Mouse (Mus musculus) heart, postnatal 0 days (tissue): Measurements from ENCODE around the gene Nrxn3. TPM values are rescaled to one million over a fixed set of nuclear protein-coding genes. Genes with fewer than 3 reads are reported as not detected.

ENCODE experiments used
- ATAC-seq: fragments of 200-750 bp; cut with Nextera tagmentation; 2 replicates; pipeline ENCODE4 v1.8.0; 2017; ENCODE audit warnings: low read depth, moderate number of reproducible peaks, moderate library complexity; ENCODE audit not compliant: insufficient read depth
- DNase-seq: peaks from one replicate; pipeline ENCODE4 v3.0.0-alpha.2; 2016; ENCODE audit warnings: low spot score
- H3K27ac ChIP-seq: fragments of 300-500 bp; sonication (generic); 2 replicates; pipeline ENCODE4 v1.5.1; 2014; ENCODE audit warnings: low read depth, mild to moderate bottlenecking
- H3K27me3 ChIP-seq: fragments of 300-500 bp; sonication (generic); 2 replicates; pipeline ENCODE4 v1.6.1; 2014; ENCODE audit warnings: low read length, mixed read lengths; ENCODE audit not compliant: control insufficient read depth, insufficient read depth
- H3K36me3 ChIP-seq: fragments of 300-500 bp; sonication (generic); replicated peaks from 2 replicates; pipeline ENCODE4 v1.6.1; 2014; ENCODE audit warnings: low read length, mixed read lengths; ENCODE audit not compliant: control insufficient read depth, insufficient read depth
- H3K4me1 ChIP-seq: fragments of 300-500 bp; sonication (generic); 2 replicates; pipeline ENCODE4 v1.6.1; 2014; ENCODE audit warnings: antibody characterized with exemption; ENCODE audit not compliant: control insufficient read depth, insufficient read depth
- H3K4me2 ChIP-seq: fragments of 300-500 bp; sonication (generic); 2 replicates; pipeline ENCODE4 v1.6.1; 2014; ENCODE audit warnings: low read depth, mild to moderate bottlenecking, low read length, moderate library complexity
- H3K4me3 ChIP-seq: fragments of 300-500 bp; sonication (generic); 2 replicates; pipeline ENCODE4 v1.5.1; 2014; ENCODE audit warnings: low read depth, low read length
- H3K9ac ChIP-seq: fragments of 300-500 bp; sonication (generic); replicated peaks from 2 replicates; pipeline ENCODE4 v1.6.1; 2014; ENCODE audit warnings: low read depth, low read length, mixed read lengths
- H3K9me3 ChIP-seq: fragments of 300-500 bp; sonication (generic); replicated peaks from 2 replicates; pipeline ENCODE4 v1.6.1; 2016; ENCODE audit warnings: low read length; ENCODE audit not compliant: control insufficient read depth
- CTCF ChIP-seq: IDR thresholded peaks from 2 replicates; pipeline ENCODE4 v1.5.1; 2016; ENCODE audit warnings: antibody characterized with exemption, control low read depth, low read depth
- EP300 ChIP-seq: IDR thresholded peaks from 2 replicates; pipeline ENCODE4 v1.6.1; 2016; ENCODE audit warnings: antibody characterized with exemption, low read depth
- WGBS: fragments of 180-500 bp; shearing (Covaris S2); extraction: QIAGEN DNeasy Blood & Tissue Kit; methylation state at CpG from one replicate; pipeline ENCODE4 v1.1.7; 2014; 5-methylcytosine and 5-hydroxymethylcytosine counted together
- polyA plus RNA-seq: library from polyadenylated mRNA; unstranded; fragments of >200 nt; fragmentation: Nextera tagmentation; extraction: Ambion mirVana; gene quantifications from 2 replicates; pipeline ENCODE4 v1.2.1, GENCODE M21; 2015
- total RNA-seq: library from RNA; depleted of rRNA; stranded (reverse); fragments of >200 nt; gene quantifications from 2 replicates; pipeline ENCODE4 v1.2.3, GENCODE M21; 2014; ENCODE audit warnings: low replicate concordance

Nrxn3 gene
- total and polyA plus RNA-seq, 2 experiments from 2014 or later = 1.0 to 1.8 TPM

GRCm38 (mm10) chr12:88931713-88932112 lies 209.0 kb downstream of the Nrxn3 start:
- H3K4me1 ChIP-seq = no peaks in the 10 kb centered on the region
- DNase-seq (no peak), ATAC-seq (no peak)
- no peaks in the 10 kb centered on the region for H3K9me3 ChIP-seq
- H3K4me2 ChIP-seq = no peak overlapping the region
- no peaks in the 10 kb centered on the region for H3K36me3 ChIP-seq
- H3K9ac ChIP-seq = no peak overlapping the region
- TF ChIP-seq CTCF (no peak), EP300 (no peak)
- no peak overlapping the region for H3K27ac ChIP-seq
- WGBS = 63% methylated on average over 4 of the region's 4 CpGs
- H3K4me3 ChIP-seq = no peak overlapping the region
- no peaks in the 10 kb centered on the region for H3K27me3 ChIP-seq

- Histone ChIP-seq H3K4me2 (no peak overlapping the region), H3K36me3 (no peaks in the 10 kb centered on the region), H3K9ac (no peak overlapping the region), H3K4me3 (no peak overlapping the region), H3K4me1 (no peaks in the 10 kb centered on the region), H3K27me3 (no peaks in the 10 kb centered on the region), H3K27ac (no peak overlapping the region), H3K9me3 (no peaks in the 10 kb centered on the region)
- WGBS = 67% methylated on average over 2 of the region's 2 CpGs
- ATAC-seq (no peak), DNase-seq (no peak)
- no peak for TF ChIP-seq EP300
- TF ChIP-seq CTCF = no peak
Observed at GRCm38 (mm10) chr12:88939679-88940078, 217.0 kb downstream of the Nrxn3 start.

DNA sequence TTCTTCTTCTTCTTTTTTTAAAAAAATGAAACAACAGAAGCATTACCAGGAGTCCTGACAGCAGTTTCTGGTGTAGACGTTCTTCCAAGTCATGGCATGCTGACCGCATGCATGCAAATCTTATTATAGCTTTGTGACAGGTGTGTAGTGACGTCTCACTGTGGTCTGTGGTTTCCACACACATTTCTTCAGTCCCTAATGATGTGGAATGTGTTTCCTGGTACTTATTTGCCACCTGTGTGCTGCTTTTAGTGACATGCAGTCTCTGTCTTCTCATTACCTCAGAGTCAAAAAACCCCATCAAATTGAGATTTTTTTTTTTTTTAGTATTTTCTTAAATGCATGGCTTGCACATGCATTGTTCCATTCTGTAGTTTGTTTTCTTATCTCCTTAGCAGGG lies 222.3 kb downstream of the Nrxn3 start:
- 49% methylated on average over 3 of the region's 3 CpGs for WGBS

DNA sequence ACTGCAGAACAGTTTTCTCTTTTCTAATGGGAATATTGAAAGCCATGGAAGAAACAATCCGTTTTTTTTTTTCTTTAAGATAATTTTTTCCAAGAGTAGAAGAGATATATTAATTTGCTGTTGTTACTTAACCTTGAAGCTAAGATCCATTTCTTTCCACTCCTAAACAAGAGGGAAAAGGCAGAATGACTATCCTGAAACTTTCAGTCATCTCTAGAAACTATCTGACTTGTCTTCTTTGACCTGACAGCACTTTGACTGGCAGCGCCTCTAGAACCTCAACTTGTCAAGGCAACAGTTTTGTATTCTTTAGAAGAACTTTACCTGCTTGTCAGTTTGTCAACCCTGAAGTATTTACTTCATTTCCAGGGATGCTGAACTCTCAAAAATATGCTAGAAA lies 227.2 kb downstream of the Nrxn3 start:
- Histone ChIP-seq H3K36me3 (no peaks in the 10 kb centered on the region), H3K4me1 (no peaks in the 10 kb centered on the region), H3K4me2 (no peak overlapping the region), H3K9ac (no peak overlapping the region), H3K9me3 (no peaks in the 10 kb centered on the region), H3K4me3 (no peak overlapping the region), H3K27ac (no peak overlapping the region), H3K27me3 (no peaks in the 10 kb centered on the region)
- ATAC-seq = no peak
- no peak for TF ChIP-seq EP300
- TF ChIP-seq CTCF = no peak
- no peak for DNase-seq
- WGBS = 76% methylated on average over 2 of the region's 2 CpGs

More for the DNA sequence above, 222.3 kb downstream of the Nrxn3 start:
- H3K9me3 ChIP-seq = no peaks in the 10 kb centered on the region
- no peak overlapping the region for H3K4me2 ChIP-seq
- H3K36me3 ChIP-seq = no peaks in the 10 kb centered on the region
- TF ChIP-seq EP300 (no peak), CTCF (no peak)
- ATAC-seq = no peak
- no peak overlapping the region for H3K9ac ChIP-seq
- H3K4me1 ChIP-seq = no peaks in the 10 kb centered on the region
- H3K27me3 ChIP-seq = no peaks in the 10 kb centered on the region
- no peak overlapping the region for H3K4me3 ChIP-seq
- no peak overlapping the region for H3K27ac ChIP-seq
- no peak for DNase-seq

DNA sequence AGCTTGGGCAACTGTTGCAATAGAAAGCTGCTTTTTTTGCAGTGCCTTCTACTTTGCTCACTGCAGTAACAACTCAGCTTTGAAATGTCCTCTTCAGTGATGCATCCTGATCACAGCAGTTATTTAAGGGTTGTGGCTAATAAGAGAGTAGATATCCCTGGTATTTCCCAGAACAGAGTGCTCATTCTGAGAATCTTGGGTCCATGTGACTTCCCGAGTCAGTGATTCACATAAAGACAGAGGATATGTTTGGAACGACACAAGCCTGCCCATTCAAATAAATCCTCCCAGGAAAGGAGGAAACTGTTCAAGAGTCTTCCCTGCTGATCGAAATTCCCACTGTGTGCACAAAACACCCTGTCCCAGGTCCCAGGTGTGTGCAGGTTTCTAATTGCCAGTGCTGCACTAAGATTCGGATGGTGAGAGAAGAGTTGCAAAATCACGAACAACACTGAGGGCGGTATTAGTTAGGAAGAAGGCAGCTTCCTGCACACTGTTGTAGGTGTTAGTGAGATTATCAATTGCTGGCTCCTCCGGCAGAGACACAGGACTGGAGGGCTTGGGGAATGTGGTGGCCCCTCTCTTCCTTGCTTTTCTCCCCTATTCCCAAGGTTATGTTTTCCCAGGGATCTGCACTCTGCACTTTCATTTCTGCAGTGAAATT lies 230.4 kb downstream of the Nrxn3 start:
- Histone ChIP-seq H3K36me3 (no peaks in the 10 kb centered on the region), H3K9ac (no peak overlapping the region), H3K4me2 (peak overlapping the region; percentile 30; the same call in 1 of the 2 replicates), H3K27me3 (no peaks in the 10 kb centered on the region), H3K27ac (no peak overlapping the region), H3K4me1 (no peaks in the 10 kb centered on the region), H3K9me3 (no peaks in the 10 kb centered on the region), H3K4me3 (no peak overlapping the region)
- DNase-seq (no peak), ATAC-seq (no peak)
- whole genome bisulfite sequencing = 34% methylated on average over 7 of the region's 7 CpGs
- no peak for TF ChIP-seq CTCF
- TF ChIP-seq EP300 = no peak

DNA sequence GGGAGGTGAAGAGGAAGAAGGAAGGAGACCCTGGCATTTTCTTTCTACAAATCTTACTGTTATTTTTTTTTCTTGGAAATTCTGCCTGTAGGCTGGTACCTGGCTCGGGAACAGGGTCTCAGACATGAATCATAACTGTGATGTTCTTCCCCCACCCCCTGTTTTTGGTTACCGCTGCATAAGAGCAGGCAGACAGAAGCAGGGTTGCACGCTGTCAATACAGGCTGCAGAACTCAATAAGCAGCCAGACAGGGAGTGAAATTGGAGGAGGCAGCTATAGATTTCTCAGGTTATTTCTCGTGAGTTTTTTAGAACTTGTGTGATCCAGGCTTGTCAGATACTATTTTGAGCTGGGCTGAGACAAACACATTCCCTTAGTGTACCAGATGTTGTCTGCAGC lies 231.1 kb downstream of the Nrxn3 start:
- H3K4me2 ChIP-seq = 0 out of 2 replicates have a peak overlapping the region, but pooled peaks have one; percentile 30

More for the DNA sequence above, 231.1 kb downstream of the Nrxn3 start:
- Histone ChIP-seq H3K4me1 (no peaks in the 10 kb centered on the region), H3K27me3 (no peaks in the 10 kb centered on the region), H3K4me3 (no peak overlapping the region), H3K9ac (no peak overlapping the region), H3K27ac (no peak overlapping the region), H3K36me3 (no peaks in the 10 kb centered on the region), H3K9me3 (no peaks in the 10 kb centered on the region)
- TF ChIP-seq CTCF (no peak), EP300 (no peak)
- DNase-seq = no peak
- 44% methylated on average over 4 of the region's 4 CpGs for WGBS
- ATAC-seq = no peak
